ENCODE assay signal across 28 mouse cellular contexts in the genomic region with DNA sequence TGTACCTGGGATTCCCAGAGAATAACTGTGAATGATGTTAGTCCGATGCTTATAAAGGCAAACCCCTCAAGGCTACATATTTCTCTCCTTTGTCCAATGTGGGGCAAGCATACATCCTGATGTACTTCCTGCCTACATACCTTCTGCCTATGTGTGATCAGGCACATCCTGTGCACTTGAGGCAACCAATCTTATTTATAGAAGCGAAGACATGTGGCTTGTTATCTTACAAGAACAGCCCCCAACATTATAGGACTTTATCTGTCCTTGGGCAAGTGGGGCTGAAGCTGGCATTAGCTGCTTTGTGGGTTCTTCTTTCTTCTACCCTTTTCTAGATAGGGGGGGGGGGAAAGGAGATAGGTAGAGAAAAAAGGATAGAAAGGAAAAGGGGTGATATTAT.
DNase-seq lines count a peak whose midpoint lies in the region; ATAC-seq lines count a peak whose summit lies in the region.
"Had no signal": no experiment of that assay in that cellular context is flagged by ENCODE, and none has a peak within 500 bp of the region (broad histone marks: within the 10 kb centered on the region; RNA-seq: fewer than 3 reads in every experiment).

No protein-coding gene starts in this region.

- peak; percentile 55 for DNase-seq in heart, adult 11 months
- DNase-seq in heart, postnatal 10 days = no peak
- peak; percentile 19 for DNase-seq in right cerebral cortex, adult 18-20 months
- DNase-seq in right cerebral cortex, postnatal 25 days = no peak
- DNase-seq in telencephalon, adult 2 months (ENCODE audit: low read depth, low spot score) = peak; percentile 27
- DNase-seq: adrenal gland, adult 8-10 months; adrenal gland, postnatal 25 days; cerebellum, adult 18-20 months; cerebellum, adult 9-10 months; cerebellum, postnatal 14 days; embryo, embryonic 11 days; gastrocnemius, postnatal 10 days; gastrocnemius, postnatal 36 days; heart, postnatal 36 days had no signal

- no peaks in the 10 kb centered on the region for H3K27me3 ChIP-seq in hindbrain, embryonic 13.5 days
- H3K27me3 ChIP-seq: embryonic facial prominence, embryonic 13.5 days; forebrain, embryonic 15.5 days had no signal

- H3K4me3 ChIP-seq in hindbrain, embryonic 13.5 days = no peak overlapping the region
- H3K4me3 ChIP-seq: embryonic facial prominence, embryonic 10.5 days; embryonic facial prominence, embryonic 13.5 days; erythroblast, embryonic 14.5 days; forebrain, embryonic 12.5 days; forebrain, embryonic 15.5 days; hindbrain, embryonic 10.5 days had no signal

- peak; percentile 95 for ATAC-seq in common myeloid progenitor, adult 5-6 weeks (replicated peaks; ENCODE audit: low read depth, poor library complexity, severe bottlenecking)
- no peak for ATAC-seq in hindbrain, embryonic 13.5 days (ENCODE audit: low FRiP score)
- no peak for ATAC-seq in megakaryocyte, adult 5-6 weeks (ENCODE audit: poor library complexity, severe bottlenecking)
- ATAC-seq: activated CD4-positive, CD25-positive, alpha-beta regulatory T cell, adult 4 months; forebrain, embryonic 15.5 days; hindbrain, postnatal 0 days; inflammation-experienced regulatory T-cells, adult 6 months had no signal

- H3K36me3 ChIP-seq in hindbrain, embryonic 13.5 days = no peaks in the 10 kb centered on the region
- H3K36me3 ChIP-seq: embryonic facial prominence, embryonic 10.5 days; embryonic facial prominence, embryonic 13.5 days; forebrain, embryonic 12.5 days; forebrain, embryonic 15.5 days; hindbrain, embryonic 10.5 days had no signal

- WGBS in hindbrain, embryonic 13.5 days = 87% methylated on average over 2 of the region's 2 CpGs

- H3K4me1 ChIP-seq in hindbrain, embryonic 13.5 days (replicated peaks) = no peaks in the 10 kb centered on the region
- H3K4me1 ChIP-seq: embryonic facial prominence, embryonic 10.5 days; embryonic facial prominence, embryonic 13.5 days; forebrain, embryonic 12.5 days; forebrain, embryonic 15.5 days; hindbrain, embryonic 10.5 days had no signal

- H3K9me3 ChIP-seq in hindbrain, embryonic 13.5 days = no peaks in the 10 kb centered on the region
- H3K9me3 ChIP-seq: embryonic facial prominence, embryonic 10.5 days; embryonic facial prominence, embryonic 13.5 days; forebrain, embryonic 12.5 days; forebrain, embryonic 15.5 days; hindbrain, embryonic 10.5 days had no signal

- no peak overlapping the region for H3K27ac ChIP-seq in hindbrain, embryonic 13.5 days
- H3K27ac ChIP-seq: embryonic facial prominence, embryonic 10.5 days; embryonic facial prominence, embryonic 13.5 days; forebrain, embryonic 12.5 days; forebrain, embryonic 15.5 days; hindbrain, embryonic 10.5 days; hindbrain, embryonic 14.5 days; hindbrain, postnatal 0 days had no signal

- no peak overlapping the region for H3K9ac ChIP-seq in hindbrain, embryonic 13.5 days
- H3K9ac ChIP-seq: embryonic facial prominence, embryonic 13.5 days; forebrain, embryonic 12.5 days; forebrain, embryonic 15.5 days; hindbrain, embryonic 14.5 days had no signal

- H3K4me2 ChIP-seq in hindbrain, embryonic 13.5 days = no peak overlapping the region
- H3K4me2 ChIP-seq: embryonic facial prominence, embryonic 13.5 days; forebrain, embryonic 12.5 days; forebrain, embryonic 15.5 days; heart, embryonic 11.5 days; hindbrain, embryonic 14.5 days had no signal

- intact Hi-C loops in heart, postnatal 10 days (cut with DNase I) = no loop called here

Comparison
In these comparisons a context has a peak if more than half of its experiments do, and no peak if none do; other contexts are left out.
1. DNase-seq: peak in heart, adult 11 months (single experiment), right cerebral cortex, adult 18-20 months (single experiment) and telencephalon, adult 2 months (single experiment); none in heart, postnatal 10 days (0 of 2) and right cerebral cortex, postnatal 25 days (single experiment).